Mouse (Mus musculus) liver, embryonic 14.5 days (tissue): ENCODE results near the gene Cast. TPM values are rescaled to one million over a fixed set of nuclear protein-coding genes. Genes with fewer than 3 reads are reported as not detected.

Experiments used
- ATAC-seq: fragments of 200-750 bp; cut with Nextera tagmentation; 2 replicates; pipeline ENCODE4 v1.8.0; 2017; ENCODE audit warnings: moderate number of reproducible peaks, mild to moderate bottlenecking, moderate library complexity; ENCODE audit not compliant: insufficient read depth
- DNase-seq, 3 experiments: peaks; one replicate each; pipeline ENCODE4 v3.0.0-alpha.2; 2012 to 2013; ENCODE audit warnings: low read depth in 3 of 3, low spot score in 3 of 3
- H3K27ac ChIP-seq: fragments of 300-500 bp; sonication (generic); 2 replicates; pipeline ENCODE4 v1.5.1; 2014; ENCODE audit warnings: moderate library complexity, mild to moderate bottlenecking, control low read depth, inconsistent platforms
- H3K27me3 ChIP-seq: fragments of 300-500 bp; sonication (generic); 2 replicates; pipeline ENCODE4 v1.6.1; 2014; ENCODE audit warnings: mild to moderate bottlenecking, low read length, moderate library complexity; ENCODE audit not compliant: control insufficient read depth, insufficient read depth
- H3K36me3 ChIP-seq: fragments of 300-500 bp; sonication (generic); replicated peaks from 2 replicates; pipeline ENCODE4 v1.6.1; 2014; ENCODE audit warnings: low read depth; ENCODE audit not compliant: control insufficient read depth, insufficient read depth
- H3K4me1 ChIP-seq, 2 experiments: fragments of 200-500 bp in 1 of 2; fragments of 300-500 bp in 1 of 2; sonication (generic) in 1 of 2; replicated peaks; 2 replicates each; pipeline ENCODE4 v1.6.1; 2012 to 2014; ENCODE audit warnings: antibody characterized with exemption in 1 of 2, inconsistent platforms in 1 of 2, low read length in 1 of 2; ENCODE audit not compliant: control insufficient read depth in 2 of 2, insufficient read depth in 2 of 2
- H3K4me2 ChIP-seq: fragments of 300-500 bp; sonication (generic); 2 replicates; pipeline ENCODE4 v1.6.1; 2014; ENCODE audit warnings: low read depth, mild to moderate bottlenecking, control low read depth, moderate library complexity
- H3K4me3 ChIP-seq, 2 experiments: fragments of 200-500 bp in 1 of 2; fragments of 300-500 bp in 1 of 2; sonication (generic) in 1 of 2; 2 replicates each; pipeline ENCODE4 v1.5.1; 2012 to 2014; ENCODE audit warnings: low read depth in 2 of 2, low read length in 2 of 2, mild to moderate bottlenecking in 2 of 2, control low read depth in 1 of 2, inconsistent platforms in 1 of 2, moderate library complexity in 1 of 2; ENCODE audit not compliant: insufficient read depth in 1 of 2
- H3K9ac ChIP-seq: fragments of 300-500 bp; sonication (generic); replicated peaks from 2 replicates; pipeline ENCODE4 v1.6.1; 2014; ENCODE audit warnings: mild to moderate bottlenecking, control low read depth, moderate library complexity
- H3K9me3 ChIP-seq: fragments of 300-500 bp; sonication (generic); 2 replicates; pipeline ENCODE4 v1.6.1; 2016; ENCODE audit warnings: low read length, mixed read lengths; ENCODE audit not compliant: control insufficient read depth
- CTCF ChIP-seq: IDR thresholded peaks from 2 replicates; pipeline ENCODE4 v1.5.1; 2016; ENCODE audit warnings: antibody characterized with exemption, low read depth, control low read depth
- EP300 ChIP-seq: IDR thresholded peaks from 2 replicates; pipeline ENCODE4 v1.6.1; 2016; ENCODE audit warnings: antibody characterized with exemption, low read depth
- WGBS: fragments of 180-500 bp; shearing (Covaris S2); extraction: QIAGEN DNeasy Blood & Tissue Kit; methylation state at CpG from one replicate; pipeline ENCODE4 v1.1.7; 2014; ENCODE audit not compliant: insufficient replicate concordance; 5-methylcytosine and 5-hydroxymethylcytosine counted together
- polyA plus RNA-seq, 2 experiments: library from polyadenylated mRNA; depleted of rRNA in 1 of 2; stranded (reverse) in 1 of 2; unstranded in 1 of 2; fragments of >200 nt; fragmentation: Nextera tagmentation in 1 of 2; extraction: Ambion mirVana in 1 of 2; gene quantifications; 2 replicates each; pipeline versions ENCODE4 v1.2.1 to v1.2.3; 2012 to 2014

Gene Cast
- polyA plus RNA-seq (2012; rRNA removed) (7.7 and 15.6 TPM in 2 replicates), polyA plus RNA-seq (2014; fragmentation: Nextera tagmentation; extraction: Ambion mirVana) (35.1 and 35.5 TPM in 2 replicates)

DNA sequence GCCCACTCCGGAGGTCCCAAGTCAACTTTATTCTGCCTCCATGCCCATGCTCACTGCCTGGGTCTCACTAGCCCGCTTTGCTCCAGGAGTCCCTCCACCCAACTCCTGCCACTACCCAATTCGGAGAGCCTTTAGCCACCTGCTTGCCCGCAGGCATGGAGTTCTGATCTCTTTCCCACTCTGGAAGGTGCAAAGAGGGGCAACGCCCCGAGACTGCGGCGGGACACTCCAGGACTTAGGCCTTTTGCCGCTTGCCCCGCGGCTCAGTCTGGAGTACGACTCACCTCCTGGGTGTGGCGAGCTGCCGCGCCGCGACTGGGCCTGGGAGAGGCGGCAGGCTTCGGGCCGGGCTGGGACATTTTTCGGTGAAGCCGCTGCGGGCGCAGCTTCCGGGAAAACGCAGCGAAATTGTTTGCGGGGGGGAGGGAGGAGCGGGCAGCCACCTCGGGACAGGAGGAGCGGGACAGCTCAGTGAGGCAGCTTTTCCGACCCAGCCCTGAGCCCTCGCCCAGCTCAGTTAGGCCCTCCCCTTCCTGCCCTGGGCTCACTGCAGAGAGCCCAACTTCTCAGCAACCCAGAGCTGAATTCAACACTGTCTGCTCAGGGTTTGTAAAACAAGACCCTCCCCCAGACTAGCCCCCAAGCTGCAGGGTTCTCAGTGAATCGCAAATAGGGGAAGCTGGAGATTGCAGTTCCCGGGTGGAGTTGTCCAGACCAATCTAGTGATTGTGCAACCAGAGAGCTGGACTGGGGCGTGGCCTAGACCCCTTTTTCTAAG lies at the start of gene Cast:
Gene Cast (minus strand): TSS at position 659 of the 778 bp plus-strand sequence.
- H3K4me3 ChIP-seq, result peak within 1 kb of the TSS; percentile 71 to 79
- TF ChIP-seq EP300 (no peak), CTCF (no peak)
- no peaks in the 10 kb centered on the region for H3K27me3 ChIP-seq
- under 1% methylated on average over 36 of the region's 36 CpGs for WGBS
- H3K36me3 ChIP-seq, result no peaks in the 10 kb centered on the region
- DNase-seq (peak in 1 of 3 experiments; percentile 53), ATAC-seq (peak; percentile 83)
- H3K9me3 ChIP-seq, result no peaks in the 10 kb centered on the region
- H3K4me1 ChIP-seq, result peaks cover 4 to 7% of the 10 kb centered on the region in 2 experiments
- H3K9ac ChIP-seq, result peak within 1 kb of the TSS; percentile 52
- H3K27ac ChIP-seq, result peak within 1 kb of the TSS; percentile 54
- H3K4me2 ChIP-seq, result peak within 1 kb of the TSS; percentile 77

DNA sequence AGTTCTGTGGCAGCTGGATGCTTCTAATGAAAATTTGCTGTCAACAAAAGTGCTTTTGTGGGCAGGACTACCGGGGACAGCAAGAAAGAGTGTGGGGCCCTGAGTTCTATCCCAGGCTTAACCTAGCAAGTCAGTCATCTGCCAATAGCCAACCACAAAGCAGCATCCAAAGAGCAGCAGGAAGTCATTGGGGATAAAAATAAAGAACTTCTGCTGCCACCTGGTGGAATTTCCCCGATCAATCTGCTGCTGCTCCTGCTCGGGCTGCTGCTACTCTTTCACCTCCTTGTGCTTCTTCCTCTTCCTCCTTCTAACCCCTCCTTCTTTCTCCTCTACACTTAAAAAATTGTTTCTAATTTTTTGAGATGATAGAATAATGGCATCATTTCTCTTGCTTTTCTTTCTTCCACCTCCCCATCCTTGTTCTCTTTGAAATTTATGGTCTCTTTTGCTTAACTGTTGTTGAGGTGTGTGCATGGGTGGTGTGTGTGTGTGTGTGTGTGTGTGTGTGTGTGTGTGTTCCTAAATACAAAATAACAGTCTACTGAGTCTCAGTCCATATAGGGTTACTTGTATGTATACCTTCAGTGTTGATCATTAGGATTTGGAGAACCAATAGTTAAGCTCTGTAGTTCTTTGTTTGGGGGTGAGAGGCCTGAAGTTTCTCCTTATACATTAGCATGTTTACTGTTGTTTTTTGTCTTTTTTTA lies 45.9 kb upstream of the Cast start:
- Histone ChIP-seq H3K4me3 (no peak overlapping the region), H3K36me3 (no peaks in the 10 kb centered on the region), H3K4me2 (no peak overlapping the region), H3K4me1 (no peaks in the 10 kb centered on the region), H3K9me3 (no peaks in the 10 kb centered on the region), H3K9ac (no peak overlapping the region), H3K27me3 (no peaks in the 10 kb centered on the region), H3K27ac (no peak overlapping the region)
- TF ChIP-seq CTCF (peak; percentile 56), EP300 (no peak)
- peak; percentile 31 to 55 (median 36) for DNase-seq
- ATAC-seq, result peak; percentile 45; the same call in 1 of the 2 replicates
- WGBS, result under 1% methylated on average over 3 of the region's 3 CpGs

DNA sequence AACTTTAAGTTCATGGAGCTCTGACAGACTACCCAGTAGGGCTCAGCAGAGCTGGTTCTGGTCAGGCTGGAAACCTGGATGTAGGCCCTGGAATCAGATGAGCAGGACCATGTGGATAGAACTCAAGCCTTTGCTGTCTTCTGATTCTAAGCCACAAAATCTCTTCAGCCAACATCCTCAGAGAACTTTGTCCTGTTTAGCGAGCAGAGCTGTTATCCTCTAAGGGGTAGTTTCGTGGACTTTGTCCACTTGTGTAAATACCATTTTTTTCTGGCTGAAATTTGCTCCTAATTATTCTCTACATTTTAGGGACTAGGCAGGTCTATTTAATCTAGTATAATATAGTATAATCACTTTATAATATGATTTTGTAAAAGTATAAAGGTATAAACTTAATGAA lies 42.2 kb upstream of the Cast start:
- no peaks in the 10 kb centered on the region for H3K4me1 ChIP-seq
- H3K27me3 ChIP-seq, result no peaks in the 10 kb centered on the region
- H3K4me2 ChIP-seq, result no peak overlapping the region
- ATAC-seq (no peak), DNase-seq (no peak)
- no peak overlapping the region for H3K4me3 ChIP-seq
- no peak for TF ChIP-seq EP300
- no peak for TF ChIP-seq CTCF
- H3K36me3 ChIP-seq, result no peaks in the 10 kb centered on the region
- H3K27ac ChIP-seq, result no peak overlapping the region
- 67% methylated on average over 2 of the region's 2 CpGs for WGBS
- no peak overlapping the region for H3K9ac ChIP-seq
- H3K9me3 ChIP-seq, result no peaks in the 10 kb centered on the region

DNA sequence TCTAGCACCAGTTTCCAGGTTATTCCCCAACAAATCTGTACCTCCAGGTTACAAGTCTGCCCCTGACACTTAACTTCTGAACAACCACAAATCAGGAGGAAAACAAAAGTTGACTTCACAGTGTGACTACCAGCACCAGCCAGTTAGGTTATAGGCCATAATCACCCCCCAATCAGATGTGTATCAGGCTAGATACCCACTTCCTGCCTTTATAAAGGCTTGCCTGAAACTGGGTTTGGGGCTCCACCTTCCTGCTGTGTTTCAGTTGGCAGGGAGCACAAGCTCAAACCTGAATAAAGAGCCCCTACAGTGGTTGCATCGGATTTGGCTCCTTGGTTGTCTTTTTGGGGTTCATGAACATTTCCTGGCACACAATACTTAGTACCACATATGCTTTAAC lies 37.3 kb upstream of the Cast start:
- no peaks in the 10 kb centered on the region for H3K36me3 ChIP-seq
- no peak for ATAC-seq
- H3K9ac ChIP-seq, result no peak overlapping the region
- TF ChIP-seq EP300, result no peak
- no peak for TF ChIP-seq CTCF
- no peak for DNase-seq
- H3K9me3 ChIP-seq, result no peaks in the 10 kb centered on the region
- H3K4me3 ChIP-seq, result no peak overlapping the region
- no peak overlapping the region for H3K27ac ChIP-seq
- WGBS, result 50% methylated on average over 1 of the region's 1 CpGs
- H3K4me2 ChIP-seq, result no peak overlapping the region
- no peaks in the 10 kb centered on the region for H3K4me1 ChIP-seq
- H3K27me3 ChIP-seq, result no peaks in the 10 kb centered on the region

DNA sequence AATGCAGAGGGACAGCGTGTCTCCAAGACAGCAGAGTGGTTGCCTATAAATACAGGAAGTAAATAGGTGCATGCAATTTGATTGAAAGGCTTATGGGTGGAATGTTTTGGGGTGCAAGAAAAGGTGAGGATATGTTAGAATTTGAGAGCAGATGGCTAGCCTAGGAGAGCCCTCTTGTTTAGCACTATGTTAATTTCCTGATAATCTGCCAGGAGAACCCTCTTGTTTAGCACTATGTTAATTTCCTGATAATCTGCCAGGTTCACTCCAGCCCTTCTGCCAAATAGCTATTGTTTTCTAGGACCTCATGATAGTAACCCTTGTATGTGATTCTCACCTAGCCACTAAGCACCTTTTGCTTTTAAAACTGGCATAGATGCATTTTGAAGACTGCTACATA lies 25.9 kb upstream of the Cast start:
- no peaks in the 10 kb centered on the region for H3K4me1 ChIP-seq
- no peaks in the 10 kb centered on the region for H3K9me3 ChIP-seq
- no peaks in the 10 kb centered on the region for H3K36me3 ChIP-seq
- TF ChIP-seq CTCF, result no peak
- TF ChIP-seq EP300, result no peak
- no peak for DNase-seq
- H3K27ac ChIP-seq, result no peak overlapping the region
- no peak overlapping the region for H3K9ac ChIP-seq
- ATAC-seq, result no peak
- no peak overlapping the region for H3K4me3 ChIP-seq
- H3K27me3 ChIP-seq, result no peaks in the 10 kb centered on the region
- H3K4me2 ChIP-seq, result no peak overlapping the region
- WGBS, result 64% methylated on average over 1 of the region's 1 CpGs
